Mouse (Mus musculus) heart, adult 2 months (tissue): ENCODE measurements around the gene Zfp622.

Source experiments
- CTCF ChIP-seq: fragments of 200-600 bp; IDR thresholded peaks from 2 replicates; pipeline ENCODE4 v1.8.1; 2022; ENCODE audit warnings: antibody characterized with exemption, mild to moderate bottlenecking, moderate library complexity
- EP300 ChIP-seq: fragments of 200-500 bp; IDR thresholded peaks from 2 replicates; pipeline ENCODE4 v1.6.1; 2011; ENCODE audit warnings: low read depth, low read length, control low read depth; ENCODE audit not compliant: insufficient read depth
- POLR2A ChIP-seq: fragments of 200-500 bp; IDR thresholded peaks from 2 replicates; pipeline ENCODE4 v1.6.1; 2011; ENCODE audit warnings: mild to moderate bottlenecking, low read depth, low read length, control low read depth; ENCODE audit not compliant: insufficient read depth

GRCm38 (mm10) chr15:25940397-25941377, 43.5 kb upstream of the Zfp622 start:
- TF ChIP-seq POLR2A, result peak; percentile 65; the same call in 1 of the 2 replicates
- peak; percentile 89 for TF ChIP-seq EP300
- peak; percentile 12; the same call in 1 of the 2 replicates for TF ChIP-seq CTCF
